Mouse (Mus musculus): ENCODE data around the gene Crybg1. TPM values are rescaled to one million over a fixed set of nuclear protein-coding genes. Genes with fewer than 3 reads are reported as not detected.
A peak's percentile ranks its signal among the peaks of the same experiment; 100 is the strongest.

Crybg1 gene
- polyA plus RNA-seq, 1 experiment, result 0.41 TPM

GRCm38 (mm10) chr10:44094794-44095193 is 53.9 kb downstream of the Crybg1 start:
- Histone ChIP-seq H3K27me3 (ENCODE audit: control insufficient read depth, insufficient read depth, low read length) (no peaks in the 10 kb centered on the region), H3K36me3 (ENCODE audit: control insufficient read depth, insufficient read depth, low read length) (no peaks in the 10 kb centered on the region), H3K4me1 (ENCODE audit: control insufficient read depth, insufficient read depth, low read length) (no peaks in the 10 kb centered on the region), H3K27ac (ENCODE audit: control insufficient read depth, insufficient read depth, low read depth, low read length) (no peak overlapping the region), H3K4me3 (ENCODE audit: control insufficient read depth, low read depth, low read length) (no peak overlapping the region)
- TF ChIP-seq POLR2A (IDR thresholded peaks at IDR 0.05; ENCODE audit: control insufficient read depth, low read depth, low read length) (no peak), CTCF (IDR thresholded peaks at IDR 0.05; ENCODE audit: control insufficient read depth, insufficient read depth, insufficient replicate concordance, low read depth, low read length) (no peak)

- no peaks in the 10 kb centered on the region for H3K36me3 ChIP-seq (ENCODE audit: control insufficient read depth, insufficient read depth, low read length)
- TF ChIP-seq CTCF (IDR thresholded peaks at IDR 0.05; ENCODE audit: control insufficient read depth, insufficient read depth, insufficient replicate concordance, low read depth, low read length), result no peak
- no peak for TF ChIP-seq POLR2A (IDR thresholded peaks at IDR 0.05; ENCODE audit: control insufficient read depth, low read depth, low read length)
- H3K4me1 ChIP-seq (ENCODE audit: control insufficient read depth, insufficient read depth, low read length), result no peaks in the 10 kb centered on the region
- no peak overlapping the region for H3K27ac ChIP-seq (ENCODE audit: control insufficient read depth, insufficient read depth, low read depth, low read length)
- H3K4me3 ChIP-seq (ENCODE audit: control insufficient read depth, low read depth, low read length), result no peak overlapping the region
- no peaks in the 10 kb centered on the region for H3K27me3 ChIP-seq (ENCODE audit: control insufficient read depth, insufficient read depth, low read length)
Measured at GRCm38 (mm10) chr10:44091757-44092156, 56.9 kb downstream of the Crybg1 start.

DNA sequence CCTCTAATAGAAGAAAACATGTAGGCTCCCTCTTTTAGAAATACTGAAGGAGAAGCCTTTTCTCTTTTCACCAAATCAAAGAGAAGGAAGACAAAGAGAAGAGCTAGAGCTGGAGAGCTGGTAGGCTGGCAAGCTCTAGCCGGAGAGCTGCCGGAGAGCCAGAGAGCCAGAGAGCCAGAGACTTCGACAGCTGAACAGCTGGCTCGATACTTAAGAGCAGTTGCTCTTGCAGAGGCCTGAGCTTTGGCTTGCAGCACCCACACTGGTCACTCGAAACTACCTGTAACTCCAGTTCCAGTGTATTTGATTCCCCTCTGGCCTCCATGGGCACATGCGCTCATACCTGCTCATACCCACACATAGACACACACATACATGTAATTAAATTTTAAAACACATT is 68.3 kb downstream of the Crybg1 start:
- H3K4me1 ChIP-seq (ENCODE audit: control insufficient read depth, insufficient read depth, low read length), result no peaks in the 10 kb centered on the region
- H3K4me3 ChIP-seq (ENCODE audit: control insufficient read depth, low read depth, low read length), result no peak overlapping the region
- H3K36me3 ChIP-seq (ENCODE audit: control insufficient read depth, insufficient read depth, low read length), result no peaks in the 10 kb centered on the region
- no peak for TF ChIP-seq CTCF (IDR thresholded peaks at IDR 0.05; ENCODE audit: control insufficient read depth, insufficient read depth, insufficient replicate concordance, low read depth, low read length)
- TF ChIP-seq POLR2A (IDR thresholded peaks at IDR 0.05; ENCODE audit: control insufficient read depth, low read depth, low read length), result no peak
- no peaks in the 10 kb centered on the region for H3K27me3 ChIP-seq (ENCODE audit: control insufficient read depth, insufficient read depth, low read length)
- no peak overlapping the region for H3K27ac ChIP-seq (ENCODE audit: control insufficient read depth, insufficient read depth, low read depth, low read length)

GRCm38 (mm10) chr10:44078799-44079521 is 69.7 kb downstream of the Crybg1 start:
- H3K4me3 ChIP-seq (ENCODE audit: control insufficient read depth, low read depth, low read length), result no peak overlapping the region
- H3K27me3 ChIP-seq (ENCODE audit: control insufficient read depth, insufficient read depth, low read length), result no peaks in the 10 kb centered on the region
- TF ChIP-seq POLR2A (IDR thresholded peaks at IDR 0.05; ENCODE audit: control insufficient read depth, low read depth, low read length) (no peak), CTCF (IDR thresholded peaks at IDR 0.05; ENCODE audit: control insufficient read depth, insufficient read depth, insufficient replicate concordance, low read depth, low read length) (no peak)
- H3K36me3 ChIP-seq (ENCODE audit: control insufficient read depth, insufficient read depth, low read length), result no peaks in the 10 kb centered on the region
- H3K27ac ChIP-seq (ENCODE audit: control insufficient read depth, insufficient read depth, low read depth, low read length), result no peak overlapping the region
- H3K4me1 ChIP-seq (ENCODE audit: control insufficient read depth, insufficient read depth, low read length), result no peaks in the 10 kb centered on the region

DNA sequence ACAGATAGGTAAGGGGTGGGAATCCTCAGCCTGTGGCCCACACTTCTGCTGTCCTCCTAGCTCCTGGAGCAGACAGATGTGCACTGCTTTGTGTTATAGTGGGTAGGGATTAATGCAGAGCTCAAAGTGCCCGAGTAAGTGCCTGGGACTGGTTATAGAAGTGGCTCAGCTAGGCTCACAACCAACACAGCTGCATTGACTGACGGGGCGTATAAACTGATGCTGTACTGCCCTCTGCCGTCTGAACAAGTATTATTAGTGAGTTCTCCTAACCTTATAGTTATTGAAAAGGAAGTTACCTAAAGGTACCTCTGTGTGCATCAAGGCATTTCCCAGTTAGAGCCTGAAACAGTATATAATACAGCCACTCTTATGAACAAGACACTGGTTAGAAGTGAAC is 77.6 kb downstream of the Crybg1 start:
- no peak for TF ChIP-seq POLR2A (IDR thresholded peaks at IDR 0.05; ENCODE audit: control insufficient read depth, low read depth, low read length)
- peak; percentile 15; the same call in 1 of the 2 replicates for TF ChIP-seq CTCF (IDR thresholded peaks at IDR 0.05; ENCODE audit: control insufficient read depth, insufficient read depth, insufficient replicate concordance, low read depth, low read length)
- Histone ChIP-seq H3K4me1 (ENCODE audit: control insufficient read depth, insufficient read depth, low read length) (no peaks in the 10 kb centered on the region), H3K4me3 (ENCODE audit: control insufficient read depth, low read depth, low read length) (no peak overlapping the region), H3K36me3 (ENCODE audit: control insufficient read depth, insufficient read depth, low read length) (no peaks in the 10 kb centered on the region), H3K27me3 (ENCODE audit: control insufficient read depth, insufficient read depth, low read length) (no peaks in the 10 kb centered on the region), H3K27ac (ENCODE audit: control insufficient read depth, insufficient read depth, low read depth, low read length) (no peak overlapping the region)

DNA sequence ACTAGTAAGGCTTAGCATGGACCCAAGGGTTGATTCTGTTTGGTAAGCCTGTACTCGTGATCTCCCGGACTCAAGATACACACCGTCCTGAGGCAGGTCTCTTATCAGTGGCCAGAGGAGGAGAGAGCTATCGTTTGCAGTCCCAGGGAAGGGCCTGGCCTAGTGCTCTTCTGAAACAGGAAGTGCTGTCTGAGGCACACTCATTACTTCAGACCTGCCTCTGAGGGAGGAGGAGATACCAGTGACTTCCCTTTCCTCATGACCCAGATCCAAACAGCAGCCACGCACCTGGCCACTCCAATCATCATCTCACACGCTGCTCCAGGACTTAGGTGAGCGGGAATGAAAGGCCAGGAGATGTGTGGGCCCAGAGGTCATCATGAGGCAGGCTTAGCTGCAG is 79.5 kb downstream of the Crybg1 start:
- no peak overlapping the region for H3K4me3 ChIP-seq (ENCODE audit: control insufficient read depth, low read depth, low read length)
- no peaks in the 10 kb centered on the region for H3K36me3 ChIP-seq (ENCODE audit: control insufficient read depth, insufficient read depth, low read length)
- no peaks in the 10 kb centered on the region for H3K4me1 ChIP-seq (ENCODE audit: control insufficient read depth, insufficient read depth, low read length)
- TF ChIP-seq CTCF (IDR thresholded peaks at IDR 0.05; ENCODE audit: control insufficient read depth, insufficient read depth, insufficient replicate concordance, low read depth, low read length) (no peak), POLR2A (IDR thresholded peaks at IDR 0.05; ENCODE audit: control insufficient read depth, low read depth, low read length) (no peak)
- H3K27me3 ChIP-seq (ENCODE audit: control insufficient read depth, insufficient read depth, low read length), result no peaks in the 10 kb centered on the region
- H3K27ac ChIP-seq (ENCODE audit: control insufficient read depth, insufficient read depth, low read depth, low read length), result no peak overlapping the region

DNA sequence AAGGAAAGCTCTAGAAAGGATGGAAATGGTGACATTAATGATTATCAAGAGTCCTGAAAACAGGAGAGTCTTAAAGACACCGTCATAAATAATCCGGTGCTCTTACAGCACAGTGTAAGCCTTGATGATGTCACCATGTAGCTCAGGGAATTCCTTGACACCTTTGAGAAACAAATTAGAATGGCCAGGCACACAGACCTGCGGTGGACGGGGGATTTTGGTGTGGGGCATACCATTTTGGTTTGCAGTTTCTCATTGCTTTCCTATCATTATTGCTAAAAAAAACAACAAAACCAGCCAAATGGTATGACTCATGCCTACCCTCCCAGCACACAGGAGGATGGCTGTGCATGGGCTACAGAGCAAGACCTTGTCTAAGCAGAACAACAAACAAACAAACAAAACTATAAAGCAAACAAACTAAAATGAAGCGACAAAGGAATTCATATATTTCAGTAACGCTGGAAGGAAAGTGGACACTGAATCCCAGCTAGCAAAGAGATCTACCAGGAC is 82.7 kb downstream of the Crybg1 start:
- Histone ChIP-seq H3K4me1 (ENCODE audit: control insufficient read depth, insufficient read depth, low read length) (no peaks in the 10 kb centered on the region), H3K4me3 (ENCODE audit: control insufficient read depth, low read depth, low read length) (no peak overlapping the region), H3K36me3 (ENCODE audit: control insufficient read depth, insufficient read depth, low read length) (no peaks in the 10 kb centered on the region), H3K27ac (ENCODE audit: control insufficient read depth, insufficient read depth, low read depth, low read length) (no peak overlapping the region), H3K27me3 (ENCODE audit: control insufficient read depth, insufficient read depth, low read length) (no peaks in the 10 kb centered on the region)
- TF ChIP-seq POLR2A (IDR thresholded peaks at IDR 0.05; ENCODE audit: control insufficient read depth, low read depth, low read length), result no peak
- TF ChIP-seq CTCF (IDR thresholded peaks at IDR 0.05; ENCODE audit: control insufficient read depth, insufficient read depth, insufficient replicate concordance, low read depth, low read length), result no peak
